Mouse (Mus musculus) central nervous system, embryonic 11.5 days (tissue): ENCODE measurements around the gene Cryba1. TPM values are rescaled to one million over a fixed set of nuclear protein-coding genes. Genes with fewer than 3 reads are reported as not detected.

ENCODE experiments used
- polyA plus RNA-seq: library from polyadenylated mRNA; depleted of rRNA; stranded (reverse); fragments of >200 nt; gene quantifications from 2 replicates; pipeline ENCODE4 v1.2.3, GENCODE M21; 2012; rRNA removed

Gene Cryba1
- 1.4 and 3.6 TPM in 2 replicates for polyA plus RNA-seq

DNA sequence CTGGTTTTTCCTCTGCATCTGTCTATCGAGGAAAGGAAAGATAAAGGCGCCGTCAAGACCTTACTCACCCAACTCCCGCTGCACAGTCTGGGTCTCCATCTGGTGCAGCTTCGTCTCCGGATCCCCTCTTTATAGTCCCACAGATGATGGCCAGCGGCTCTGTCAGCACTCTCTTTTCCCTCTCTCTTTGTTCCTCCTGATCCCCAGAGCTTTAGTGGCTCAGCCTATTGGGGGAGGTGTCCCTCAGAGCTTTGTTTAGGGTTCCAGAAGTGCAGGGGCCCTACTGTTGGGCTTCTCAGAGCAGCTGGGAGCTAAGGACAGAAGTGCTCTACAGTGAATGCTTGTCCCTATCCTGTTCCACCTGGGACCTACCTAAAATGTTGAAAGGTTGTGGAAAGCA lies at the start of gene Cryba1:
Gene Cryba1, minus strand, starts transcription at position 101 of the 400 bp plus-strand sequence.

DNA sequence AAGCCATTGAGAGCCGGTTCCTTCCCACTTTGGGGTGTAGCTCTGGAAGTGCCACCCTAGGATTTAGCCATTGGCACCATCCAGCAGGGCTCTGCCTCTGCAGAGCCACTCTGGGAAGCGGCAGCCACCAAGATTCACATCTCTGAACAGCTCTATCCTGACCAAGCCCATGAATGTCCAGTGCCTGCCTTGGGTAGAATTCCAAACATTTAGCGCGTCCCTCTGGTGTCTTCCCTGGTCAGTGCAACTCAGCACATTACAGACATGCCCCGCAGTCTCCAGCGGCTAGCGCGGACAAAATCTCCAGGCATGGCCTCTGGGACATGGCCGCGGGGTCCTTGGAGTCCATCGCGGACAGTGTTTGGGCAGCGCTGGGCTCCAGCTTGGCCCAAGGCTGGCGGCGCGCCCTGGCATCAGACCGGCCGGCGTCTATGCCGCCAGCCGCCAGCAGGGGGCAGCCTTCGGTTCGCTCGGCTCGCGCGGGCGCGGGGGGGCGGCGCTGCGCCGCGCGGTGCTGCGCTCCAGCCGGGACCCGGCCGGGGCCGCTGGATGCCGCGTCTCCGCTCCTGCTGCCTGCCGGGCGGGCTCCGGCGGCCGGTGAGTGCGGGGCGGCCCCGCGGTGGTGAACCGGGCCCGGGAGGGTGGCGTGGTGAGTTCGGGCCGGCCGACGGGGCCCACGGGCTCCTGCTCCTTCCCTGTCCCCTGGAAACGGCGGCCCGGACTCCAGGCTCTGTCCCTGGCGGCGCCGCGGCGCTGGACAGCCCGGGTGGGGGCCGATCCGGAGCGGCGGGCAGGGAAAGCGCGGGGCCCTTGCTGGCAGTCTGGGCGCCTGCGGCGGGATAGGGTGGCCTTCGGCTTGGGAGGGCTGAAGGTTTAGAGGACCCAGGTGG lies 37.9 kb upstream of the Cryba1 start, which contains the start of gene Myo18a:
Gene Myo18a, plus strand, starts transcription at position 464 of the 890 bp plus-strand sequence.

DNA sequence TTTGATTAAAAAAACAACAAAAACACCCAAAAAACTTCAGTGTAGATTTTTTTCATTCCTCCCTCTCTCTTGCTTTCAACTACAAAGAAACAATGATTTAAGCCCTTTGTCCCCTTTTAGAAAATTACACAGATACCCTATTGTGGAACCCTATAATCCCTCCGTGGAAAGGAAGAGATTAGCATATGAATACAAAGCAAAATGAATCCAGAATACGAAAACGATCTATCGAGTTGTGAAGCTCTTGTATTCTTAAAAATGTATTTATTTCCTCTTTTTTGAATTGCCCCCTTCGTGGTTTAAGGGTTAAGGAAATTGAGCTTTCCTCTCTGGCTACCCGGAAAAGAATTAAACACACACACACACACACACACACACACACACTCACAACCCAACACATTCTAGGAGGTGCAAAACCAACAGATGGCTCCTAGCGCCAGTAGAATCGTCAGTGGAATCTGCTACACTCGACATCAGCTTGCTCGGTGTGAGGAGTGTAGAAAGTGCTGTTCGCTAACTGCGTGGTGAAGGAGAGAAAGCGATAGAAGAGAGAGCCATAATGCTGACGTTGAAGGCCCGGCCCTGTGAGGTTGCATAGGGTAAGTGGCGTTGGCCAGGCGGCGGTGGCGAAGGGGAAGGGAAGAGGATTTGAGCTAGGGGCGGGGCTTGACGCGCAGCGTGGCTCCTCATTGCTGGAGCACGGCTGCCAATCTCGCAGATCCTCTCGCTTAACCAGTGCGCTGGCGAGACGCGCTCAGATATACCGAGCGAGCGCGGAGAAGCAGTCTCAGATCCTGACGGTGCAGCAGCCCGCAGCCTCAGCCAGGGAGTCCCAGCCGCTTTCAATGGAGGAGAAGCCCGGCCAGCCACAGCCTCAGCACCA lies 39.5 kb downstream of the Cryba1 start, which contains the start of gene Nufip2:
Gene Nufip2, plus strand, starts transcription at position 773 of the 883 bp plus-strand sequence.

Other genes with a start within 250 kb of the Cryba1 start
- 100 and 120 TPM in 2 replicates for gene Ankrd13b, start 235.6 kb downstream of the Cryba1 start, polyA plus RNA-seq
- gene Git1, start 231.7 kb downstream of the Cryba1 start, polyA plus RNA-seq: 60.2 and 62.4 TPM in 2 replicates
- gene Abhd15, start 210.2 kb downstream of the Cryba1 start, polyA plus RNA-seq: 0.73 and 0.77 TPM in 2 replicates
- 17.9 and 19.1 TPM in 2 replicates for gene Trp53i13, start 209.3 kb downstream of the Cryba1 start, polyA plus RNA-seq
- gene Gm10392, start 206.1 kb downstream of the Cryba1 start, polyA plus RNA-seq: not detected in 2 replicates
- gene Taok1, start 117.5 kb downstream of the Cryba1 start, polyA plus RNA-seq: 11.5 and 21.5 TPM in 2 replicates
- gene Nufip2, start 39.1 kb downstream of the Cryba1 start, polyA plus RNA-seq: 16.5 and 24.0 TPM in 2 replicates
- gene Myo18a, start 38.0 kb upstream of the Cryba1 start, polyA plus RNA-seq: 30.1 and 48.9 TPM in 2 replicates
- not detected in 2 replicates for gene Gm10277, start 62.5 kb upstream of the Cryba1 start, polyA plus RNA-seq
- gene Pipox, start 168.8 kb upstream of the Cryba1 start, polyA plus RNA-seq: 12.7 and 20.6 TPM in 2 replicates
- 8.9 and 12.4 TPM in 2 replicates for gene Sez6, start 205.5 kb upstream of the Cryba1 start, polyA plus RNA-seq